Mouse (Mus musculus): ENCODE measurements around the gene Klhdc8b. TPM values are rescaled to one million over a fixed set of nuclear protein-coding genes. Genes with fewer than 3 reads are reported as not detected.

The Klhdc8b gene
- polyA plus RNA-seq, 1 experiment from 2014 or later = 12.5 TPM

DNA sequence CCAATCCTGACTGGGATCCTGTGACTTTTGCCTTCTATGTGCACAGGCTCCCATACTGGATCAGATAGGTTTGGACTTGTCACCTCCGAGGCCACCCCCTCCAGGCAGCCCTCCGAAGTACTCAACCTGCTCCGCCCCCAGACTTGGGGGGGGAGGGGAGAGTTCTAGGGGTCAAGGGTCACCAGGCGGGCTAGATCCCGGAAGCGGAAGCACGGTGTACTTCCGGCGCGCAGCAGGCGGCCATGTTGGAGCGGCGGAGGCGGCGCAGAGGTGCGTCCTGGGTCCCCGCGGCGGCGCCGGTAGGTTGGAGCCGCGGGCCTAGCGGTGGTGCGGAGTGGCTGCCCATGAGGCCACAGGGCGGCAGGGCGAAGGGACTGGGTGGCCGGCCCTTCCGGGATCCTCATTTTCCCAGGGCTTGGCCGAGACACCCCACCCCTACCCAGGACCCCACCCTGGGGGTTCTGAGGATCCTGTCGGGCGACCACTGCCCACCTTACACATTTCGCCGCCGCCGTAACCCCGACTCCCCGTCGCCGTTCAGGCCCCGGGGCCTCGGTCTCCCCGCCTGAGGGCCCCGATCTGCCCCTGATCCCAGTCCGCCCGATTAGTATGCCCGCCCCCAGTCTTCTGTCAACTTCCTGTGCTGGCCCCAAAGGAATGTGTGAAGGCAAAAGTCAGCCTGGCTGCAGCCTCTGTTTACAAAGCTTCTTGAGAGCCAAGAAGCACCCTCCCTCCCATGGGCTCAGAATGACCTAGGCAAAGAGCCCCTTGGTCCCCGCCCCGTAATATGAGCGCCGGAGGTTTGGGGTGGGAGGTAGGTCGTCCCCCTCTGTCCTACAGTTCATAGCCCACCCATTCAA lies 832 bp downstream of the Klhdc8b start, which contains the start of gene Ccdc71:
Gene Ccdc71, plus strand, starts transcription at position 209 of the 860 bp plus-strand sequence.
- Histone ChIP-seq H3K27me3 (no peaks in the 10 kb centered on the region), H3K9ac (peak within 1 kb of the TSS; percentile 83), H3K36me3 (replicated peaks) (peaks cover 27% of the 10 kb centered on the region), H3K27ac (replicated peaks) (peak within 1 kb of the TSS; percentile 85), H3K4me2 (peak within 1 kb of the TSS; percentile 88), H3K4me1 (replicated peaks) (peaks cover 42% of the 10 kb centered on the region), H3K9me3 (replicated peaks) (no peaks in the 10 kb centered on the region), H3K4me3 (replicated peaks) (peak within 1 kb of the TSS; percentile 82)
- peak; percentile 80 for ATAC-seq (ENCODE audit: insufficient read depth)
- WGBS (ENCODE audit: insufficient replicate concordance) = under 1% methylated on average over 52 of the region's 52 CpGs

DNA sequence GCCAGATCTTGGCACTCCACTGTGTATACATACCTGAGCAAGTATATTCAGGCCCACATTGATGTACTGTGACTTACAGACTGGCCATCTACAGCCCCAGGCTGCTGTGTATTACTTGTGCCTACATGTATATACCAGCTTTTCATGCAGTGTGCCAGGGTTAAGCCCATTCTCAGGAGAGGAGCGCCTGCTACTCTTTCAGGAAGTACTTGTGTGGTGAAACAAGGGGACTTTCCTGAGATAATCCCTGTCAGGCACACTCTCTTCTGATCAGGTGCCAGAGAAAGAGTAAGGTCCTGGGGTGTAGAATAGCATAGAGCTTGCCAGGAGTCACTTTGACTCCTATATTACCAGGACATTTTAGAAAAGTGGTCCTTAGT lies 1.5 kb downstream of the Klhdc8b start:
- Histone ChIP-seq H3K9ac (peak overlapping the region; percentile 83; the same call in 1 of the 2 replicates), H3K27ac (replicated peaks) (peak overlapping the region; percentile 85), H3K9me3 (replicated peaks) (no peaks in the 10 kb centered on the region), H3K4me1 (replicated peaks) (peaks cover 43% of the 10 kb centered on the region), H3K4me2 (peak overlapping the region; percentile 88), H3K36me3 (replicated peaks) (peaks cover 21% of the 10 kb centered on the region), H3K4me3 (replicated peaks) (peak overlapping the region; percentile 82), H3K27me3 (no peaks in the 10 kb centered on the region)
- 88% methylated on average over 1 of the region's 1 CpGs for WGBS (ENCODE audit: insufficient replicate concordance)
- no peak; the same call in 1 of the 2 replicates for ATAC-seq (ENCODE audit: insufficient read depth)

DNA sequence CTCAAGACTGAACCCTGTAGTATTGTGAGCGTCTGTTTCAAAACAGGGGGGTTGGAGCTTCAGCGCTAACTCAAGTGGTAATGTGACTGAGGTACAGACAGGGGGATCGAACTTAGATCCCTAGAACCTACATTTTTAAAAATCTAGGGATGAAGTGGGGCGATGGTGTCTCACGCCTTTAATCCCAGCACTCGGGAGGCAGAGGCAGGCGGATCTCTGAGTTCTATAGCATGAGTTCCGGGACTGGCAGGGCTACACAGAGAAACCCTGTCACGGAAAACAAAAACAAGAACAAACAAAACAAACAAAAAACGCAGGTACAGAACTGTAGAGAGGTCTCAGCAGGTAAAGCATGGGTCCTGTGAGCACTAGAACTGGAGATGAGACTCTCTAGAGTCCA lies 4.4 kb downstream of the Klhdc8b start:
- Histone ChIP-seq H3K4me3 (replicated peaks) (no peak overlapping the region), H3K9ac (no peak overlapping the region), H3K4me2 (no peak overlapping the region), H3K4me1 (replicated peaks) (peaks cover 56% of the 10 kb centered on the region), H3K36me3 (replicated peaks) (no peaks in the 10 kb centered on the region), H3K9me3 (replicated peaks) (no peaks in the 10 kb centered on the region), H3K27ac (replicated peaks) (no peak overlapping the region), H3K27me3 (no peaks in the 10 kb centered on the region)
- 77% methylated on average over 10 of the region's 10 CpGs for WGBS (ENCODE audit: insufficient replicate concordance)
- no peak for ATAC-seq (ENCODE audit: insufficient read depth)

DNA sequence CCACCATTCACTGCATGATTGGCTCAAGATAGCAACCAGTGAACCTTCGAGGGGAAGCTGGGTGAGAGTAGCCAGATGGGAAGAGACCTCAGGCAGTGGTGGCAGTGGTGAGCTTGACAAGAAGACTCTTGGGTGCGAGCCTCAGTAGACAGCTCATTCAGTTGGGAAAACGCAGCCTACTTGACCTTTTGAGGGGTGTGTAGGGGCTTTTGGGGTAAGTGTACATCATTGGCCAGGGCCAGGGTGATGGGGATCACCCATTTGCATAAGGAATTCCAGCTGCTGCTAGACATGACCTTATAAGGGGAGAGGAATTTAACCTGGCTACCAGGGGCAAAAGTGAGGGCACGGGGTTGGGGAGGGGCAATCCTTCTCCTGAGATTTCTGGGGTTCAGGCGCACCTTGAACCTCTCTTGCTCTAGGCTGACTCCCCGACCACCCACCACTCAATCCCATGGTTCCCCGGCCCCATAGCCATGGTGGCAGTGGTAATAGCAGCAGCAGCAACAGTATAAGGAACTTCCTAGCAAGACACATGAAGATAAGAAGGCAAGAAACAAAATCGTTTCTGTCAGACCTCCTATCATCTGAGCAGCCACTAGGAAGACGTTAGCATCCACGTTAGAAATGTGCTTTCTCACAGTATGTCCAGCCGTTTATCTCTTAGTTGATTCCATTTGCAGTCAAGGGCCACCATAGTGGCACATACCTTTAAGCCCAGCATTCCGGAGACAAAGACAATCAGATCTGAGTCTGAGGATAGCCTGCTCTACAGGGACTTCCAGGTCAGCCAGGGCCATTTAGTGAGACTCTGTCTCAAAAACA lies 5.4 kb downstream of the Klhdc8b start:
- no peak overlapping the region for H3K4me3 ChIP-seq (replicated peaks)
- no peaks in the 10 kb centered on the region for H3K27me3 ChIP-seq
- no peaks in the 10 kb centered on the region for H3K36me3 ChIP-seq (replicated peaks)
- no peak overlapping the region for H3K9ac ChIP-seq
- 39% methylated on average over 12 of the region's 12 CpGs for WGBS (ENCODE audit: insufficient replicate concordance)
- no peak for ATAC-seq (ENCODE audit: insufficient read depth)
- H3K9me3 ChIP-seq (replicated peaks) = no peaks in the 10 kb centered on the region
- H3K27ac ChIP-seq (replicated peaks) = no peak overlapping the region
- H3K4me1 ChIP-seq (replicated peaks) = peaks cover 56% of the 10 kb centered on the region
- no peak overlapping the region for H3K4me2 ChIP-seq

DNA sequence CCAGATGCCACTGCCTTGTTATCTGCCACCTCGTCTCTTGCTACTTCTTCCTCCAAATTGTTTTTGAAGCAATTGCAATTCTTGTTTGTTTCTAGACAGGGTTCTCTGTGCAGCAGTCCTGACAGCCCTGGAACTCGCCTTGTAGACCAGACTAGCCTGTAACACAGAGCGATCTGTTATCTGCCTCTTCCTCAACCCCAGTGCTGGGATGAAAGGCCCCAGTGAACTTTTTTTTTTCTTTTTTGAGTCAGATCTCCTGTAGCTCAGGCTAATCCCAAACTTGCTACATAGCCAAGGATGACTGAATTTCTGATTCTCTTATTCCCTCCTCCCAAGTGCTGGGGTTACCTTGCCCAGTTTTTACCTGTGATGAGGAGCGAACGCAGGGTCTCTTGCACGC lies 7.0 kb downstream of the Klhdc8b start:
- 0 out of 2 replicates have a peak, but pooled peaks cover 2% of the 10 kb centered on the region for H3K36me3 ChIP-seq (replicated peaks)
- WGBS (ENCODE audit: insufficient replicate concordance) = 56% methylated on average over 6 of the region's 6 CpGs
- H3K4me1 ChIP-seq (replicated peaks) = peaks cover 61% of the 10 kb centered on the region
- no peak for ATAC-seq (ENCODE audit: insufficient read depth)
- H3K9me3 ChIP-seq (replicated peaks) = no peaks in the 10 kb centered on the region
- no peak overlapping the region for H3K9ac ChIP-seq
- no peak overlapping the region for H3K4me2 ChIP-seq
- no peak overlapping the region for H3K27ac ChIP-seq (replicated peaks)
- H3K27me3 ChIP-seq = no peaks in the 10 kb centered on the region
- no peak overlapping the region for H3K4me3 ChIP-seq (replicated peaks)

DNA sequence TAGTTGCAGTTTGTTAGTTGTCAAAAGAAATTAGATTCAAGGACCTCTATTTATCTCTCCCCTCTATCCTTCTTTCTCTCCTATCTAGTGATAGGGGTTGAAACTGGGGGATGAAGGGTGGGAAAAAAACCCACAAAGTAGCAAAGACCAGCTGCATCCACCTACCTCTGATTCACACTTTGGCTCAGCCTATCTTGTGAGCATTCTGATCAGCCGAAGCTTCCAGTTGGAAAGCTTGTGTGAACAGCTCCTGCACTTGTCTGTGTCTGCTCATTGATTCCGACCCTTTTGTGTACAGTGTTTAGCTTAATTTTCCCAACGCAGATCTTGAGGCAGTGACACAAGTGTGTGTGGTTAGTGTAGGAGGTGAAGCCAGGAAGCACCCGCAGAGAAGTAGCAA lies 7.9 kb downstream of the Klhdc8b start:
- no peaks in the 10 kb centered on the region for H3K9me3 ChIP-seq (replicated peaks)
- ATAC-seq (ENCODE audit: insufficient read depth) = no peak
- WGBS (ENCODE audit: insufficient replicate concordance) = 60% methylated on average over 4 of the region's 4 CpGs
- no peak overlapping the region for H3K27ac ChIP-seq (replicated peaks)
- H3K27me3 ChIP-seq = no peaks in the 10 kb centered on the region
- H3K36me3 ChIP-seq (replicated peaks) = peaks cover 3% of the 10 kb centered on the region; the same call in 1 of the 2 replicates
- no peak overlapping the region for H3K4me2 ChIP-seq
- no peak overlapping the region for H3K4me3 ChIP-seq (replicated peaks)
- no peak overlapping the region for H3K9ac ChIP-seq
- peaks cover 61% of the 10 kb centered on the region for H3K4me1 ChIP-seq (replicated peaks)

DNA sequence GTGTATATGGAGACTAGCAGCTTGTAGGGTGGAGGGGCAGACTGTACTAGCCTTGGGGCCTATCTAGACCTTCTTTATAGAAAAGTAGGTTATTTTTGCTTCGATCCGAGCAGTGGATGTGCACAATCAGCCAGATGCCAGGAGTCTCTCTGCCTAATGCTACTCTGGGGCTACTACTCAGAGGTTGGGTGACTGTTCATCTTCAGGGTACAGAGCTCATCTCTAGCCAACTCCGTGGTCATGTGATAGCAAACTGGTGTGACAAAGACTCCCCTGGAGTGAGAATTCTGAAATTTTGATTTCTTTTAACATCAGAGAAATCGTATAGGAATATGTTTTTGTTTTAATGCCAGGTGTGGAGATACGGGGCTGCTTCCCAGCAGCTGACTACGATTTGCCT lies 8.5 kb downstream of the Klhdc8b start:
- ATAC-seq (ENCODE audit: insufficient read depth) = 0 out of 2 replicates have a peak, but pooled peaks have one; percentile 3
- no peaks in the 10 kb centered on the region for H3K9me3 ChIP-seq (replicated peaks)

DNA sequence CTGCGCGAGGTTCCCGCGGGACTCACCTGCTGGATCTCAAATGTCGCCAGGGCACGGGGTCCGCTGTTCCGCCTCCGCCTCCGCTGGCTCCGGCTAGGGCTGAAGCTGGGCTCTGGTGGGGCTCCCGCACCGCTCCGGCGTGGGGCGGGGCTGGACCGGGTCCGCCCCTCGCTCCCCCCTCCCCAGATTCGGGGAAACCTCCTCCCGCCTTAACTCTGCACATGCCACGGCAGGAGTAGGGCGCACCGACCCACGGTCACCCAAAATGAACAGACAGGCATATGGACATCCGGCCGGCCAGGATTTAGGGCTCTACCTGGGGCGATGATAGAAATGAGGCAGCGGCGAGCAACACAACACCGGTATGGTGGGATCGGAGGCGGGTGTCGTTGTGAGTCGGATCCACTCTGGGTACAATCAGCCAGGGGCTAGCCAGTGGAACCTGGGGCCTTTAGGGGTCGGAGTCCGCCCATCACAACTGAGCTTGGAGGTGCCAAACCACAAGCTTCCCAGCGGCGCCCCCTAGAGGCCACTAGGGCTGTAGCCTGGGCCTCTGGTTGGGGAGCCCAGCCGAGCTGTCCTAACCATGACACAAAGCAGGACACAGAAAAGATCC lies 9.0 kb downstream of the Klhdc8b start:
- Histone ChIP-seq H3K9me3 (replicated peaks) (no peaks in the 10 kb centered on the region), H3K4me2 (peak overlapping the region; percentile 92), H3K4me1 (replicated peaks) (peaks cover 58% of the 10 kb centered on the region), H3K9ac (peak overlapping the region; percentile 54), H3K27me3 (no peaks in the 10 kb centered on the region), H3K27ac (replicated peaks) (peak overlapping the region; percentile 77), H3K4me3 (replicated peaks) (peak overlapping the region; percentile 66), H3K36me3 (replicated peaks) (peaks cover 3% of the 10 kb centered on the region; the same call in 1 of the 2 replicates)
- peak; percentile 81 for ATAC-seq (ENCODE audit: insufficient read depth)
- WGBS (ENCODE audit: insufficient replicate concordance) = 1% methylated on average over 40 of the region's 40 CpGs

More for the DNA sequence above, 8.5 kb downstream of the Klhdc8b start:
- Histone ChIP-seq H3K4me3 (replicated peaks) (peak overlapping the region; percentile 66), H3K4me2 (peak overlapping the region; percentile 92), H3K4me1 (replicated peaks) (peaks cover 61% of the 10 kb centered on the region), H3K9ac (no peak overlapping the region), H3K27me3 (no peaks in the 10 kb centered on the region), H3K27ac (replicated peaks) (no peak overlapping the region), H3K36me3 (replicated peaks) (peaks cover 3% of the 10 kb centered on the region; the same call in 1 of the 2 replicates)
- 44% methylated on average over 6 of the region's 6 CpGs for WGBS (ENCODE audit: insufficient replicate concordance)

DNA sequence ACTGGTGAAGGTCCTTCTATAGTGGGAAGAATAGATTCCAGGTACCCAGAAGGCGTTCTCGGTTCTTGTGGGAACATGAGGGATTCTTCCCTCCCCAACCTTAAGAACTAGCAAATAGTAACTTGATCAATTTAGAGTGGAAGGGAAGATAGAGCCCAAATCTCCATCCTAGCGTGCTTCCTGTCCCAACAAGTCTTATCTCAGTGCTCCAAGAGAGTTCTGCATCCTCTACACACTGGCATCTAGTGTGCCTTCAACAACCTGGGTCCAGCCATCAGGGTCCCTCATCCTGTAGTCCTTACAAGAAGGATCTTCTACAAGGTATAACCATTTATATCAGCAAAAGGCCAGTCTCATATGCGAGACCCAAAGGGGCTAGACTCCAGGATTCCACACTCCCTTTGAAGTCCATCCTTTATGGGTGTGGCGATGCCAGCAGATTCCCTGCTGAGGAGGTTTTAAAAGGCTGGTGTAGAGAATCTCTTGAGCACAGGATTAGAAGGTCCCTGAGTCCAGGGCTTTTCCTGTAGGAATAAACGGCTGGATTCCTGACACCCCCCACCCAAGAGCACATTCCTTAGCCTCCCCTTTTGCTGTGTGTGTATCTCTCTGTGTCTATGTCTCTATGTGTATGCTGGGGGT lies 9.7 kb downstream of the Klhdc8b start:
- peak; percentile 32; the same call in 1 of the 2 replicates for ATAC-seq (ENCODE audit: insufficient read depth)
- peaks cover 3% of the 10 kb centered on the region; the same call in 1 of the 2 replicates for H3K36me3 ChIP-seq (replicated peaks)
- H3K9me3 ChIP-seq (replicated peaks) = no peaks in the 10 kb centered on the region
- H3K4me2 ChIP-seq = peak overlapping the region; percentile 92
- H3K4me1 ChIP-seq (replicated peaks) = peaks cover 54% of the 10 kb centered on the region
- H3K9ac ChIP-seq = peak overlapping the region; percentile 54; the same call in 1 of the 2 replicates
- peak overlapping the region; percentile 66 for H3K4me3 ChIP-seq (replicated peaks)
- peak overlapping the region; percentile 77 for H3K27ac ChIP-seq (replicated peaks)
- WGBS (ENCODE audit: insufficient replicate concordance) = 50% methylated on average over 6 of the region's 6 CpGs
- H3K27me3 ChIP-seq = no peaks in the 10 kb centered on the region

DNA sequence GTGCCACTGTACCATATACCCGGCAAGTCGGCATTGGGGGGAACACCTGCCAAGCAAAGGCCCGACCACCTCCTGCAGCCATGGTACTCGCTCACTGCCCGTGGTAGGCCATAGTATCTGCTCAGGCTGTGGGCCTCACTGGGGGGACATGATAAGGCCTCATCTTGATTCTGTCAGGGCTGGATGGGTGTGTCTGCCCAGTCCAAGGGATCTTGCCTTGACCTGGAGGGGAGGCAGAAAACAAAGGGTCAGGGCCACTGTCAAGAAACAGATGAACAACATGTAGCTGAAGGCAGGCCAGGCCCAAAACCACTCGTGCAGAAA lies 10.2 kb downstream of the Klhdc8b start:
- Histone ChIP-seq H3K9ac (peak overlapping the region; percentile 32; the same call in 1 of the 2 replicates), H3K36me3 (replicated peaks) (peaks cover 3% of the 10 kb centered on the region; the same call in 1 of the 2 replicates), H3K27ac (replicated peaks) (peak overlapping the region; percentile 77), H3K4me3 (replicated peaks) (peak overlapping the region; percentile 44), H3K4me1 (replicated peaks) (peaks cover 49% of the 10 kb centered on the region), H3K9me3 (replicated peaks) (no peaks in the 10 kb centered on the region), H3K4me2 (peak overlapping the region; percentile 92), H3K27me3 (no peaks in the 10 kb centered on the region)
- peak; percentile 71 for ATAC-seq (ENCODE audit: insufficient read depth)
- WGBS (ENCODE audit: insufficient replicate concordance) = 26% methylated on average over 6 of the region's 6 CpGs
